Mouse (Mus musculus) stomach, embryonic 16.5 days (tissue): ENCODE data around the gene Rbbp4. TPM values are rescaled to one million over a fixed set of nuclear protein-coding genes. Genes with fewer than 3 reads are reported as not detected.
"Not testable (repeated sequence)": the region's sequence is repeated elsewhere in the genome, so short reads cannot be mapped to it uniquely, and the experiment has no call there.

Experiments
- ATAC-seq: fragments of 200-750 bp; cut with Nextera tagmentation; 2 replicates; pipeline ENCODE4 v1.8.0; 2017; ENCODE audit warnings: moderate number of reproducible peaks, moderate TSS enrichment; ENCODE audit not compliant: insufficient read depth, low FRiP score
- H3K27ac ChIP-seq: fragments of 300-500 bp; sonication (generic); 2 replicates; pipeline ENCODE4 v1.5.1; 2014; ENCODE audit warnings: low read length
- H3K27me3 ChIP-seq: fragments of 300-500 bp; sonication (generic); 2 replicates; pipeline ENCODE4 v1.6.1; 2014; ENCODE audit warnings: low read length, control low read depth, mixed read lengths; ENCODE audit not compliant: control insufficient read depth, insufficient read depth
- H3K36me3 ChIP-seq: fragments of 300-500 bp; sonication (generic); 2 replicates; pipeline ENCODE4 v1.6.1; 2014; ENCODE audit warnings: low read length; ENCODE audit not compliant: control insufficient read depth, insufficient read depth
- H3K4me1 ChIP-seq: fragments of 300-500 bp; sonication (generic); 2 replicates; pipeline ENCODE4 v1.6.1; 2014; ENCODE audit warnings: low read length, control low read depth, mixed read lengths; ENCODE audit not compliant: control insufficient read depth, insufficient read depth
- H3K4me2 ChIP-seq: fragments of 300-500 bp; sonication (generic); 2 replicates; pipeline ENCODE4 v1.6.1; 2014; ENCODE audit warnings: low read depth, low read length, mixed read lengths
- H3K4me3 ChIP-seq: fragments of 300-500 bp; sonication (generic); replicated peaks from 2 replicates; pipeline ENCODE4 v1.5.1; 2014; ENCODE audit warnings: mild to moderate bottlenecking, low read length
- H3K9ac ChIP-seq: fragments of 300-500 bp; sonication (generic); 2 replicates; pipeline ENCODE4 v1.6.1; 2014; ENCODE audit warnings: low read length
- H3K9me3 ChIP-seq: fragments of 300-500 bp; sonication (generic); replicated peaks from 2 replicates; pipeline ENCODE4 v1.6.1; 2016; ENCODE audit warnings: low read length, control low read depth; ENCODE audit not compliant: control insufficient read depth
- WGBS: fragments of 180-500 bp; shearing (Covaris S2); extraction: QIAGEN DNeasy Blood & Tissue Kit; methylation state at CpG from one replicate; pipeline ENCODE4 v1.1.7; 2014; 5-methylcytosine and 5-hydroxymethylcytosine counted together
- polyA plus RNA-seq: library from polyadenylated mRNA; unstranded; fragments of >200 nt; fragmentation: Nextera tagmentation; extraction: Ambion mirVana; gene quantifications from 2 replicates; pipeline ENCODE4 v1.2.1, GENCODE M21; 2015

Gene Rbbp4
- polyA plus RNA-seq, 1 experiment from 2014 or later = 291 TPM

- H3K27ac ChIP-seq = no peak overlapping the region
- WGBS = 76% methylated on average over 5 of the region's 5 CpGs
- no peak overlapping the region for H3K4me3 ChIP-seq
- no peak overlapping the region for H3K4me2 ChIP-seq
- no peaks in the 10 kb centered on the region for H3K27me3 ChIP-seq
- no peak for ATAC-seq
- no peaks in the 10 kb centered on the region for H3K9me3 ChIP-seq
- H3K4me1 ChIP-seq = peaks cover 2% of the 10 kb centered on the region; the same call in 1 of the 2 replicates
- H3K9ac ChIP-seq = no peak overlapping the region
- H3K36me3 ChIP-seq = 0 out of 2 replicates have a peak, but pooled peaks cover 3% of the 10 kb centered on the region
These were observed 27.6 kb upstream of the Rbbp4 start for GRCm38 (mm10) chr4:129362771-129363170.

GRCm38 (mm10) chr4:129362238-129362637 lies 27.1 kb upstream of the Rbbp4 start:
- H3K4me3 ChIP-seq, H3K9ac ChIP-seq, ATAC-seq, H3K9me3 ChIP-seq, H3K27me3 ChIP-seq, H3K27ac ChIP-seq, H3K36me3 ChIP-seq, H3K4me2 ChIP-seq, H3K4me1 ChIP-seq: not testable (repeated sequence)
- WGBS = 89% methylated on average over 3 of the region's 3 CpGs

GRCm38 (mm10) chr4:129357613-129358163 lies 22.5 kb upstream of the Rbbp4 start:
- no peak overlapping the region for H3K9ac ChIP-seq
- no peaks in the 10 kb centered on the region for H3K4me1 ChIP-seq
- H3K27ac ChIP-seq = no peak overlapping the region
- no peak for ATAC-seq
- no peak overlapping the region for H3K4me3 ChIP-seq
- H3K4me2 ChIP-seq = no peak overlapping the region
- no peaks in the 10 kb centered on the region for H3K9me3 ChIP-seq
- H3K27me3 ChIP-seq = no peaks in the 10 kb centered on the region
- H3K36me3 ChIP-seq = peaks cover 3% of the 10 kb centered on the region; the same call in 1 of the 2 replicates
- 75% methylated on average over 15 of the region's 15 CpGs for WGBS

- 76% methylated on average over 15 of the region's 15 CpGs for WGBS
- ATAC-seq = no peak
These were observed 19.1 kb upstream of the Rbbp4 start for GRCm38 (mm10) chr4:129354236-129354635.

GRCm38 (mm10) chr4:129353176-129353575 lies 18.0 kb upstream of the Rbbp4 start:
- H3K9ac ChIP-seq = no peak overlapping the region
- no peak overlapping the region for H3K27ac ChIP-seq
- no peaks in the 10 kb centered on the region for H3K4me1 ChIP-seq
- no peak overlapping the region for H3K4me2 ChIP-seq
- no peaks in the 10 kb centered on the region for H3K9me3 ChIP-seq
- no peaks in the 10 kb centered on the region; the same call in 1 of the 2 replicates for H3K36me3 ChIP-seq
- WGBS = 87% methylated on average over 12 of the region's 12 CpGs
- no peaks in the 10 kb centered on the region for H3K27me3 ChIP-seq
- no peak for ATAC-seq
- H3K4me3 ChIP-seq = no peak overlapping the region

More at GRCm38 (mm10) chr4:129354236-129354635, 19.1 kb upstream of the Rbbp4 start:
- Histone ChIP-seq H3K9me3 (no peaks in the 10 kb centered on the region), H3K9ac (no peak overlapping the region), H3K27me3 (no peaks in the 10 kb centered on the region), H3K4me1 (no peaks in the 10 kb centered on the region), H3K4me2 (no peak overlapping the region), H3K36me3 (no peaks in the 10 kb centered on the region; the same call in 1 of the 2 replicates), H3K4me3 (no peak overlapping the region), H3K27ac (no peak overlapping the region)

GRCm38 (mm10) chr4:129351111-129351510 lies 15.9 kb upstream of the Rbbp4 start:
- no peak overlapping the region for H3K4me2 ChIP-seq
- 71% methylated on average over 6 of the region's 6 CpGs for WGBS
- H3K9me3 ChIP-seq = no peaks in the 10 kb centered on the region
- ATAC-seq = no peak
- H3K4me3 ChIP-seq = no peak overlapping the region
- no peaks in the 10 kb centered on the region for H3K27me3 ChIP-seq
- no peak overlapping the region for H3K9ac ChIP-seq
- no peak overlapping the region for H3K27ac ChIP-seq
- H3K4me1 ChIP-seq = no peaks in the 10 kb centered on the region
- H3K36me3 ChIP-seq = no peaks in the 10 kb centered on the region

GRCm38 (mm10) chr4:129350644-129351043 lies 15.5 kb upstream of the Rbbp4 start:
- H3K36me3 ChIP-seq = no peaks in the 10 kb centered on the region
- ATAC-seq = peak; percentile 77; the same call in 1 of the 2 replicates
- 13% methylated on average over 1 of the region's 1 CpGs for WGBS
- no peak overlapping the region for H3K9ac ChIP-seq
- no peak overlapping the region for H3K27ac ChIP-seq
- no peaks in the 10 kb centered on the region for H3K4me1 ChIP-seq
- no peak overlapping the region for H3K4me2 ChIP-seq
- H3K27me3 ChIP-seq = no peaks in the 10 kb centered on the region
- H3K4me3 ChIP-seq = no peak overlapping the region
- no peaks in the 10 kb centered on the region for H3K9me3 ChIP-seq

GRCm38 (mm10) chr4:129346481-129347154 lies 11.4 kb upstream of the Rbbp4 start:
- 77% methylated on average over 15 of the region's 15 CpGs for WGBS
- peaks cover 5% of the 10 kb centered on the region; the same call in 1 of the 2 replicates for H3K36me3 ChIP-seq

GRCm38 (mm10) chr4:129342705-129343104 lies 7.5 kb upstream of the Rbbp4 start:
- 86% methylated on average over 2 of the region's 2 CpGs for WGBS
- no peaks in the 10 kb centered on the region for H3K9me3 ChIP-seq
- H3K27me3 ChIP-seq = no peaks in the 10 kb centered on the region
- H3K9ac ChIP-seq = no peak overlapping the region
- no peak for ATAC-seq
- H3K27ac ChIP-seq = no peak overlapping the region
- peaks cover 5% of the 10 kb centered on the region; the same call in 1 of the 2 replicates for H3K36me3 ChIP-seq
- H3K4me2 ChIP-seq = no peak overlapping the region
- H3K4me3 ChIP-seq = no peak overlapping the region
- no peaks in the 10 kb centered on the region; the same call in 1 of the 2 replicates for H3K4me1 ChIP-seq

More at GRCm38 (mm10) chr4:129346481-129347154, 11.4 kb upstream of the Rbbp4 start:
- H3K9me3 ChIP-seq = no peaks in the 10 kb centered on the region
- no peak overlapping the region for H3K9ac ChIP-seq
- ATAC-seq = no peak
- H3K4me3 ChIP-seq = no peak overlapping the region
- H3K27me3 ChIP-seq = no peaks in the 10 kb centered on the region
- H3K4me1 ChIP-seq = no peaks in the 10 kb centered on the region
- H3K4me2 ChIP-seq = no peak overlapping the region
- no peak overlapping the region for H3K27ac ChIP-seq
